In the genomic region with DNA sequence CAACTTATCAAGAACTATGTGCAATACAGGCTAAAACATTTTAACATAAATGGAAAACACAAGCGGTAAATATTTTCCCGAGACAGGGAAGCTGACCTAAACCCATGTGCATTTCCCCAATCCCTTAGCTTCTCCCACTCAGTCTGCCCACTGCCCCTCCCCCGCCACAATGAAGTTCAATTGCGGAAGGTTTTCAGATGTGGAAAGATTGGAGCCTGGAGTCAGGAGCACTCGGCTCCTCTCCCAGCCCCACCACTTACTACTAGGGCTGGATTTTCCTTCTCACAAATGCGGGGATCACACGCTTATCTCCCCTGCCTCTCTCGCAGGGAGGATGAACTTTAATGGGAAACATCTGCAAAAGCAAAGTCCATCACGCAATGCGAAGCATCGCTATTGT, we compare ENCODE assay signal across 8 mouse cellular contexts.
A peak's percentile ranks its signal among the peaks of the same experiment; 100 is the strongest.
DNase-seq lines count a peak whose midpoint lies in the region; ATAC-seq and TF ChIP-seq lines count a peak whose summit lies in the region.

No protein-coding gene starts in this region.

- no peak for TF ChIP-seq POLR2A in limb, embryonic 14.5 days (IDR thresholded peaks at IDR 0.05; ENCODE audit: borderline replicate concordance, extremely low read depth, insufficient read depth, insufficient read length)

- H3K9ac ChIP-seq in limb, embryonic 14.5 days (ENCODE audit: low read depth, low read length, severe bottlenecking), result no peak overlapping the region
- H3K9ac ChIP-seq in stomach, embryonic 15.5 days, result no peak overlapping the region

- H3K27me3 ChIP-seq in limb, embryonic 14.5 days (ENCODE audit: control insufficient read depth, insufficient read depth, low read length), result no peaks in the 10 kb centered on the region
- no peaks in the 10 kb centered on the region for H3K27me3 ChIP-seq in stomach, embryonic 15.5 days (replicated peaks)

- H3K27ac ChIP-seq in limb, embryonic 14.5 days (replicated peaks; ENCODE audit: low read depth, low read length), result no peak overlapping the region
- no peak overlapping the region for H3K27ac ChIP-seq in stomach, embryonic 15.5 days

- no peaks in the 10 kb centered on the region for H3K9me3 ChIP-seq in limb, embryonic 14.5 days (ENCODE audit: control insufficient read depth, low read length)
- H3K9me3 ChIP-seq in stomach, embryonic 15.5 days, result no peaks in the 10 kb centered on the region

- H3K4me1 ChIP-seq in limb, embryonic 14.5 days (ENCODE audit: control insufficient read depth, insufficient read depth, low read length), result no peaks in the 10 kb centered on the region
- H3K4me1 ChIP-seq in stomach, embryonic 15.5 days, result no peaks in the 10 kb centered on the region

- 0 out of 2 replicates have a peak overlapping the region, but pooled peaks have one; percentile 7 for H3K4me3 ChIP-seq in limb, embryonic 14.5 days (replicated peaks; ENCODE audit: low read length)
- H3K4me3 ChIP-seq in stomach, embryonic 15.5 days (replicated peaks), result no peak overlapping the region

- 29% methylated on average over 11 of the region's 11 CpGs for WGBS in limb, embryonic 14.5 days
- WGBS in stomach, embryonic 15.5 days, result 49% methylated on average over 11 of the region's 11 CpGs

- DNase-seq in adrenal gland, postnatal 36 days, result peak; percentile 4 to 27
- DNase-seq in adrenal gland, postnatal 25 days, result no peak
- DNase-seq in testis, postnatal 10 days (ENCODE audit: low spot score), result peak; percentile 52
- no peak for DNase-seq in testis, postnatal 14 days (ENCODE audit: low spot score)
- no peak for DNase-seq in limb, embryonic 14.5 days (ENCODE audit: low spot score)
- no peak for DNase-seq in left cerebral cortex, adult 11 months (ENCODE audit: low spot score)

- no peaks in the 10 kb centered on the region for H3K36me3 ChIP-seq in limb, embryonic 14.5 days (ENCODE audit: control insufficient read depth, insufficient read depth, low read length)
- no peaks in the 10 kb centered on the region for H3K36me3 ChIP-seq in stomach, embryonic 15.5 days

- peak; percentile 27 for ATAC-seq in limb, embryonic 14.5 days (ENCODE audit: low FRiP score, low read depth)
- ATAC-seq in stomach, embryonic 15.5 days (ENCODE audit: insufficient read depth, low FRiP score, low read depth), result no peak
- no peak for ATAC-seq in megakaryocyte progenitor cell, adult 5-6 weeks (replicated peaks; ENCODE audit: poor library complexity)

- H3K4me2 ChIP-seq in limb, embryonic 14.5 days (replicated peaks; ENCODE audit: low read depth, low read length, severe bottlenecking), result peak overlapping the region; percentile 20
- peak overlapping the region; percentile 25; the same call in 1 of the 2 replicates for H3K4me2 ChIP-seq in stomach, embryonic 15.5 days

Comparison
In these comparisons a context has a peak if more than half of its experiments do, and no peak if none do; other contexts are left out.
1. DNase-seq: peak in adrenal gland, postnatal 36 days (2 of 2) and testis, postnatal 10 days (single experiment); none in adrenal gland, postnatal 25 days (single experiment), testis, postnatal 14 days (single experiment), limb, embryonic 14.5 days (single experiment) and left cerebral cortex, adult 11 months (single experiment).